Mouse (Mus musculus): ENCODE measurements around the gene Trip12.

The Trip12 gene

GRCm38 (mm10) chr1:84868311-84868710, 28.0 kb upstream of the Trip12 start:
- no peak for TF ChIP-seq GATA4 (IDR thresholded peaks at IDR 0.05; ENCODE audit: insufficient replicate concordance, low read length)

GRCm38 (mm10) chr1:84866706-84867230, 26.5 kb upstream of the Trip12 start:
- TF ChIP-seq GATA4 (IDR thresholded peaks at IDR 0.05; ENCODE audit: insufficient replicate concordance, low read length), result no peak

GRCm38 (mm10) chr1:84866231-84866630, 25.9 kb upstream of the Trip12 start:
- TF ChIP-seq GATA4 (IDR thresholded peaks at IDR 0.05; ENCODE audit: insufficient replicate concordance, low read length), result no peak

- no peak for TF ChIP-seq GATA4 (IDR thresholded peaks at IDR 0.05; ENCODE audit: insufficient replicate concordance, low read length)
Observed at GRCm38 (mm10) chr1:84864645-84865044, 24.3 kb upstream of the Trip12 start.

GRCm38 (mm10) chr1:84861255-84861630, 20.9 kb upstream of the Trip12 start:
- TF ChIP-seq GATA4 (IDR thresholded peaks at IDR 0.05; ENCODE audit: insufficient replicate concordance, low read length), result no peak

GRCm38 (mm10) chr1:84860360-84861254, 20.3 kb upstream of the Trip12 start:
- no peak for TF ChIP-seq GATA4 (IDR thresholded peaks at IDR 0.05; ENCODE audit: insufficient replicate concordance, low read length)

GRCm38 (mm10) chr1:84859597-84859996, 19.3 kb upstream of the Trip12 start:
- TF ChIP-seq GATA4 (IDR thresholded peaks at IDR 0.05; ENCODE audit: insufficient replicate concordance, low read length), result no peak

GRCm38 (mm10) chr1:84855756-84856155, 15.4 kb upstream of the Trip12 start:
- no peak for TF ChIP-seq GATA4 (IDR thresholded peaks at IDR 0.05; ENCODE audit: insufficient replicate concordance, low read length)

GRCm38 (mm10) chr1:84854966-84855365, 14.7 kb upstream of the Trip12 start:
- TF ChIP-seq GATA4 (IDR thresholded peaks at IDR 0.05; ENCODE audit: insufficient replicate concordance, low read length), result no peak

GRCm38 (mm10) chr1:84853721-84854120, 13.4 kb upstream of the Trip12 start:
- no peak for TF ChIP-seq GATA4 (IDR thresholded peaks at IDR 0.05; ENCODE audit: insufficient replicate concordance, low read length)

- no peak for TF ChIP-seq GATA4 (IDR thresholded peaks at IDR 0.05; ENCODE audit: insufficient replicate concordance, low read length)
Observed at GRCm38 (mm10) chr1:84851512-84852235, 11.4 kb upstream of the Trip12 start.

GRCm38 (mm10) chr1:84850471-84850870, 10.2 kb upstream of the Trip12 start:
- TF ChIP-seq GATA4 (IDR thresholded peaks at IDR 0.05; ENCODE audit: insufficient replicate concordance, low read length), result no peak

- no peak for TF ChIP-seq GATA4 (IDR thresholded peaks at IDR 0.05; ENCODE audit: insufficient replicate concordance, low read length)
Observed at GRCm38 (mm10) chr1:84849804-84850203, 9.5 kb upstream of the Trip12 start.

- no peak for TF ChIP-seq GATA4 (IDR thresholded peaks at IDR 0.05; ENCODE audit: insufficient replicate concordance, low read length)
Observed at GRCm38 (mm10) chr1:84848801-84849455, 8.6 kb upstream of the Trip12 start.

GRCm38 (mm10) chr1:84848335-84848734, 8.0 kb upstream of the Trip12 start:
- TF ChIP-seq GATA4 (IDR thresholded peaks at IDR 0.05; ENCODE audit: insufficient replicate concordance, low read length), result no peak
